Mouse (Mus musculus): ENCODE measurements around the gene Vav3.

DNA sequence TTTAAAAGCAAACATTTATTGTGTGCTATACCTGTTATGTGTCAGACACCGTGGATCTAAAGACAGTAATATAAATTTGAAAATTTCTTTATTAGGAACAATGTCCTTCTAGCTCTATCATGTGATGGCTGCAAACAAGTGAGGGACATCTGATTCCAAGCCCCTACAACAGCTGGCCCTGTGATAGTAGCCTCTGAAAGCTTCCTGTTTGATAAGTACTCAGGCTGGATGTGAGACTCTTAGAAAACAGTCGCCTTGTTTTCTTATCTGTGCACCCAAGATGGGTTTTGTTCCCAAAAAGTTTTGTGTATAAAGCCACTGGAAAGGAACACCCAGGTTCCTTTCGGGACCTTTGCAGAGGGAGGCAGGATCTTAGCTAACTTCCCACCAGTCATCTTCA lies 32.0 kb upstream of the Vav3 start:
- TF ChIP-seq POLR2A (IDR thresholded peaks at IDR 0.05; ENCODE audit: low read depth, low read length), result no peak
- no peak for TF ChIP-seq CTCF (IDR thresholded peaks at IDR 0.05; ENCODE audit: extremely low read depth, insufficient read depth, insufficient read length, insufficient replicate concordance)
